Mouse (Mus musculus): ENCODE data around the gene Ppp1r27.

Ppp1r27 gene

DNA sequence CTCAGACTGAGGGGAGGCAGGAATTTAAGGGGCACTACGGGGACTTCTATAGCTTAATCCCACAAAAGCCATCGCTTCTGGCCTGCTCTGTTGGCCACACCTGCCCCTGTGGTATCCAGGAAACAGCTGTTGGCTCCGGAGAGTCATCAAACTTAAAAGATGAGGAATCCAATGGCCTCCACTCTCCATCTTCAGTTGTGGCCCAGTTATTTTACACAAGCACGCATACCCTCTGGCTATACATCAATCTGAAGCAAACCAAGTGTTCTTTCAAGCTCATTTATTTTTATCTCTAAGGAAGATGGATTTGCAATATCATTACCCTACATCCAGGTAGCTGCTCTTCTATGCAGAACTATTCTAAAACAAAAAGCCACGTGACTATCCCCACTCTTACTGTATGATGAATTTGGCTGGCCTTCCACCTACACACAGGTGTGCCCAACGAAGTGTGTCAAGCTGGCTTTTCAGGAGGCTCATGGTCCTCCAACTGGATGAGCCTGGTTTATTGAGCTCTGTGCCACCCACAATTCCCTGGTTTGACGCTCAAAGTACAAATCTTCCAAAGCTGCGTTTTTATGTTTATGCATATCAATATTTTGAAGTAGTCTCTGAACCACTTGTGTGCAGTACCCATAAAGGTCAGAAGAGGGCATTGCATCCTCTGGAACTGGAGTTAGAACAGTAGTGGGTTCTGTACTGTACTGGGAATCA lies 31.5 kb upstream of the Ppp1r27 start:
- TF ChIP-seq CTCF (conservative IDR thresholded peaks at IDR 0.05; ENCODE audit: low read length), result peak; percentile 86
- no peak for TF ChIP-seq NANOG (IDR thresholded peaks at IDR 0.05; ENCODE audit: borderline replicate concordance, low read length)
- peak overlapping the region; percentile 96 for H3K4me3 ChIP-seq (replicated peaks; ENCODE audit: low read length)
- no peaks in the 10 kb centered on the region for H3K9me3 ChIP-seq (ENCODE audit: low read length)

DNA sequence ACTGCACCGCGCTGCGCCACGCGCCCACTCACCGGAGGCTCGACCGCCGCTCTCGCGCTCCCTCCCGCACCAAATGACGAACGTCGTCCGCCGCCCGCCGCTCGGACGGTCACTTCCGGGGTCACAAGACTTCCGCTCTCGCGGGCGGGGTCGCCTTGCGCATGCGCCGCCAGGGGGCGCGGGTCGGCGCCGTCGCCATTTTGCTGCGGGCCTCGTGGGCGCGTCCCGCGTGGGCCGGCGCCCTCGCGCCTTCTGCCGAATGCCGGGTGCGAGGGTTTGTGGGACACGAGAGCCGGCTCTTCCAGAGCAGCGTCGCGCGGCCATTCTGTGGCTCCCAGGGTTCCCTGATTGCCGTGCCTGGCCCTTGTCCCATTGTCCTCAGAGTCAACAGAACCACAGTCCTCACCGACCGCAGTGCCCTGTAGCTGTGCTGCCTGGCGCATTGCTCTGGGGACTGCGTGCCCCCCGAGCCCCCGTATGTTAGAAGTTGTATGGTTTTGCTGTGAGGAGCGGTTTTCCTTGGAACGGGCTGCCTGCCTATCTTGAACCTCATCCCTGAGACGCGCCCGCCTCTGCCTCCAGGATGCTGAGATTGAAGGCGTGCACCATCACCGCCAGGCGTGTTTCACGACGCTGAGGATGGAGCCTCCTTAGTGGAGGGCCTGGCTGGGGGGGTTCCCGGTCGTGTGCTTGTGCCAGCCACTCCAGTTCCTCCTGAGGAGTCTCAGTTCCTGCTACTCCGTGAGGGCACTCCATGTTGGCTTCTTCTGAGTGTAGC lies 30.7 kb upstream of the Ppp1r27 start, which contains the start of gene Arhgdia:
Gene Arhgdia (minus strand): TSS at position 135 of the 778 bp plus-strand sequence.
- no peak for TF ChIP-seq POU5F1 (IDR thresholded peaks at IDR 0.05; ENCODE audit: borderline replicate concordance, low read length)
- Histone ChIP-seq H3K9me3 (ENCODE audit: low read length) (no peaks in the 10 kb centered on the region), H3K4me1 (replicated peaks; ENCODE audit: low read depth, low read length) (peaks cover 50% of the 10 kb centered on the region), H3K27me3 (ENCODE audit: insufficient read depth, low read length) (no peaks in the 10 kb centered on the region), H3K4me3 (replicated peaks; ENCODE audit: low read length) (peak within 1 kb of the TSS; percentile 96), H3K36me3 (ENCODE audit: insufficient read depth, low read length) (peaks cover 58% of the 10 kb centered on the region)

More for the DNA sequence above, 31.5 kb upstream of the Ppp1r27 start:
- Histone ChIP-seq H3K36me3 (ENCODE audit: insufficient read depth, low read length) (peaks cover 58% of the 10 kb centered on the region), H3K27me3 (ENCODE audit: insufficient read depth, low read length) (no peaks in the 10 kb centered on the region), H3K4me1 (replicated peaks; ENCODE audit: low read depth, low read length) (peaks cover 44% of the 10 kb centered on the region)

DNA sequence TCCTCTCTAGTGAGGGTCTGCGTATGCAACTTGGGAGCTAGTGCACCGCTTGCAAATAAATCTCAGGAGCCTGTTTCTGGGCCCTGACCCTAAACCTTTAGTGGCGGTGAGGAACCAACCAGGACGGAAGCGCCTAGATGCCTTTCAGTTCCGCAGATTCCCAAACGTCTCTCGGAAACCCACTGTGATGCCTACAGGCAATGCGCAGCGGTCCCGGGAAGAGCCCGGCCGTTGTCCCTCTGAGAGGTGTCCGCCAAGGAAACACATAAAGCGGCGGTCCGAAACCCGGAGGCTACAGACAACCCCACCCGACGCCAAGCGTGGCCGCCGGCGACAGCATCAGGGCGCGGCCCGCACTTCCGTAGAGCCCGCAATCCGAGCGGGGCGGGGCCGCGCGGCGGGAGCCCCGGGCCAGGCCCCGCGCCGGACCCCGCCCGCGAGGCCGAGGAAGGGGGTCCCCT lies 30.0 kb upstream of the Ppp1r27 start:
- Histone ChIP-seq H3K4me3 (replicated peaks; ENCODE audit: low read length) (peak overlapping the region; percentile 96), H3K9me3 (ENCODE audit: low read length) (no peaks in the 10 kb centered on the region), H3K27me3 (ENCODE audit: insufficient read depth, low read length) (no peaks in the 10 kb centered on the region), H3K36me3 (ENCODE audit: insufficient read depth, low read length) (peaks cover 58% of the 10 kb centered on the region), H3K4me1 (replicated peaks; ENCODE audit: low read depth, low read length) (peaks cover 56% of the 10 kb centered on the region)
- TF ChIP-seq CTCF (conservative IDR thresholded peaks at IDR 0.05; ENCODE audit: low read length), result no peak
- TF ChIP-seq NANOG (IDR thresholded peaks at IDR 0.05; ENCODE audit: borderline replicate concordance, low read length), result no peak
- TF ChIP-seq POU5F1 (IDR thresholded peaks at IDR 0.05; ENCODE audit: borderline replicate concordance, low read length), result no peak

DNA sequence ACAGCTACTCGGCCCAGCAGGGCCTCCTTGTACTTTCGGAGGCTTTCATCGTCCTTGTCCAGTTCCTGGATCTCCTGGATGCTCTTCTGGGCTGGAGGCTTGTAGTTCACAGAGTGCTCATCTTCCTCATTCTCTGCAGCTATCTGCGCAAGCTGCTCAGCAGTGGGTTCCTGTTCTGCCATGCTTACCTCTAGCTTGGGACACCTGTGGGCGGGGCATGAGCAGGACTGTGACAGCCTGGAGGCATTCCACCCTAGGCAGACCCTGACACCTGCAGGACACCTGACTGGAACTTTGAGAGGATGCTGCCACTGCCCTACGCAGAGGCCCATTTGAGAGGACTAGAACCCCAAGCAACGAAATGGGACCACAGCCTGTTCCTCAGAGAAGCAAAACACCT lies 29.3 kb upstream of the Ppp1r27 start:
- H3K27me3 ChIP-seq (ENCODE audit: insufficient read depth, low read length), result no peaks in the 10 kb centered on the region
- TF ChIP-seq POU5F1 (IDR thresholded peaks at IDR 0.05; ENCODE audit: borderline replicate concordance, low read length) (no peak), CTCF (conservative IDR thresholded peaks at IDR 0.05; ENCODE audit: low read length) (no peak), NANOG (IDR thresholded peaks at IDR 0.05; ENCODE audit: borderline replicate concordance, low read length) (no peak)

DNA sequence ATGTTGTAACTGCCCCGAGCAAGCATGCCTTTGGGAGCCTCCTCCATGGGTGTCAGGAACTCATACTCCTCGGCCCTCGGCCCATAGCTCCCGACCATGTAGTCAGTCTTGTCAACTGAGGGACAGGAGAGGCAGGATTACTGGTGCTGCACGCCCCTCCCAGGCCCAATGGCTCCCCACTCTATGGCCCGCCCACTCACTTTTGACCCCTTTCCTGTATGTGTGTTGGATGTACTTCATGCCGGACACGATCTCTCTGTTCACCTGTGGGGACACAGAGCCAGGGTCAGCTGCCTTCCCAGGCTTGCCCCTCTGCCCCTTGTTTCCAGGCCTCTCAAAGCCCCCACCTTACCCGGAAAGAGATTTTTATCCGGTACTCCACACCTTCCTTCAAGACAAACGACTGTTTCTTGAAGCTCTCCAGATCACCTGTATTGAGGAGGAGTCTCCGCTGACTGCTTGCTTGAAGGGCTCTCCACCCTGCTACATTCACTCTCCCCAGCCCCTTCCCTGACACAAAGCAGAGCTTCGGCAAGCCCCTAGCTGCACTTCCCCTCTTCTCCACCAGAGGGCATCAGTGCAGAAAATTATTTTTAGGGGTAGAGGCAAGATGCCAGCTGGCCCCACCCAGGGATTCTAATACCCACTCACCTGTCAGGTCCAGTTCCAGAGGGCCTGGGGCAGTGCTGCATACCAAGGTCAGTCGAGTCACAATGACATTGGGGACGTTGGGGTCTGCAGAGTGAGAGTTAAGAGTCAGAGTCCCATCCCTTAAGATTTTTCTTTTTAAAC lies 28.6 kb upstream of the Ppp1r27 start:
- Histone ChIP-seq H3K27me3 (ENCODE audit: insufficient read depth, low read length) (no peaks in the 10 kb centered on the region), H3K9me3 (ENCODE audit: low read length) (no peaks in the 10 kb centered on the region), H3K36me3 (ENCODE audit: insufficient read depth, low read length) (peaks cover 48% of the 10 kb centered on the region), H3K4me3 (replicated peaks; ENCODE audit: low read length) (peak overlapping the region; percentile 96), H3K4me1 (replicated peaks; ENCODE audit: low read depth, low read length) (peaks cover 64% of the 10 kb centered on the region)
- TF ChIP-seq CTCF (conservative IDR thresholded peaks at IDR 0.05; ENCODE audit: low read length) (peak; percentile 100), POU5F1 (IDR thresholded peaks at IDR 0.05; ENCODE audit: borderline replicate concordance, low read length) (no peak), NANOG (IDR thresholded peaks at IDR 0.05; ENCODE audit: borderline replicate concordance, low read length) (no peak)

More for the DNA sequence above, 29.3 kb upstream of the Ppp1r27 start:
- Histone ChIP-seq H3K36me3 (ENCODE audit: insufficient read depth, low read length) (peaks cover 51% of the 10 kb centered on the region), H3K4me1 (replicated peaks; ENCODE audit: low read depth, low read length) (peaks cover 58% of the 10 kb centered on the region), H3K4me3 (replicated peaks; ENCODE audit: low read length) (peak overlapping the region; percentile 96), H3K9me3 (ENCODE audit: low read length) (no peaks in the 10 kb centered on the region)

DNA sequence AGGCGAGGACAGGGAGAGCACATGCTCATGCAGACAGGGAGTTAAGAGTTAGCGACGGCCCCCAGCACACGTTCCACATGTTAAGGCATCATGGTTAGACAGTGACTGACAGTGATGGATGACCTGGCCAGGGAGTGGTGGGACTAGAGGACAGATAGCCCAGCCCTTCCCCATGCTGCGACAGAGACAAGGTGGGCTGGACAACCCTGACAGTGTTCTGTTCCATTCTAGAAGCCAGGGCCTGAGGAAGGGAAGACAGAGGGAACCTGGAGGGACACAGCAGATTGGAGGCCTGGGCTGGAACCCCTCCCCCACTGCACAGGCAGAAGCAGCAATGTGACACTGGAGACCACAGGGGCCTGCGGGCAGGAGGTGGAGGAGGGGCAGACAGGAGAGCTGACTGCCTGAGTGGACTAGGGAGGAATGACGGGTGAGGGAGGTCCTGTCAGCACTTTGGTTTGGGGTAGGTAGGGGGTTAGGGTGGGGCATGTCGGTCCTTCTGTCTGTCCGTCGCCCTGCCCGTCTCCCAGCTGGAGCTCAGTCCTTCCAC lies 27.8 kb upstream of the Ppp1r27 start:
- H3K9me3 ChIP-seq (ENCODE audit: low read length), result no peaks in the 10 kb centered on the region
- peaks cover 48% of the 10 kb centered on the region for H3K36me3 ChIP-seq (ENCODE audit: insufficient read depth, low read length)
- H3K27me3 ChIP-seq (ENCODE audit: insufficient read depth, low read length), result no peaks in the 10 kb centered on the region
- H3K4me3 ChIP-seq (replicated peaks; ENCODE audit: low read length), result peak overlapping the region; percentile 96
- TF ChIP-seq CTCF (conservative IDR thresholded peaks at IDR 0.05; ENCODE audit: low read length) (no peak), NANOG (IDR thresholded peaks at IDR 0.05; ENCODE audit: borderline replicate concordance, low read length) (no peak), POU5F1 (IDR thresholded peaks at IDR 0.05; ENCODE audit: borderline replicate concordance, low read length) (no peak)
- peaks cover 69% of the 10 kb centered on the region for H3K4me1 ChIP-seq (replicated peaks; ENCODE audit: low read depth, low read length)

DNA sequence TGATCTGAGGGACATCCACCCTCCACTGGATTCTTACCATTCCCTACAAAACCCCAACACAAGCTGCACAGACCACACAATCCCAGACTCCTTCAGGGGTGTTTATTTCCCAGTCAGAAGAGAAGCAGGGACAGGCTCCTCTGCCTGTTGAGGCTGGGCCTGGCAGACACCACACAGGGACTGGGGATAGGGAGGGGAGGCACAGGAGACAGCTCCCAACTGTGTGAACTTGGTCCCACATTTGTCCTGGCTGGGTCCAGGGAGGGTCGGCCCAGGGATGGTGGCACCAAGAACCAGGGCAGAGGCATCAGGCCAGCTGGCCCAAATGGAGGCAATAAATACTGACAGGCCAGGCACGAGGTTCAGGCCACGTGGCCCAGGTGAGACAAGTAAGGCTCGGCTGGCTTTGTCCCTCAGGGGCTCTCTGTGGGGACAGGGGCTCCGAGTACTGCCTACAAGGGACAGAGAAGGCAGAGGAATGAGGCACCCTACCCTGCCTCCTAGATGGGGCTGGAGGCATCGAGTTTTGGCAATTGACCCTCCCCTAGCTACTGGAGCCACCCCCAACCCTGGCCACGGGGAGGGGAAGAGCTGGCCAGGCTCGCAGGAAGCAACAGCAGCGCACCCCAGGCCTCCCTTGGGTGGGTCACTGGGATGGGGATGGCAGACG lies 27.2 kb upstream of the Ppp1r27 start:
- Histone ChIP-seq H3K36me3 (ENCODE audit: insufficient read depth, low read length) (peaks cover 48% of the 10 kb centered on the region), H3K27me3 (ENCODE audit: insufficient read depth, low read length) (no peaks in the 10 kb centered on the region), H3K4me1 (replicated peaks; ENCODE audit: low read depth, low read length) (peaks cover 69% of the 10 kb centered on the region), H3K9me3 (ENCODE audit: low read length) (no peaks in the 10 kb centered on the region), H3K4me3 (replicated peaks; ENCODE audit: low read length) (peak overlapping the region; percentile 26; the same call in 1 of the 2 replicates)
- TF ChIP-seq NANOG (IDR thresholded peaks at IDR 0.05; ENCODE audit: borderline replicate concordance, low read length) (no peak), CTCF (conservative IDR thresholded peaks at IDR 0.05; ENCODE audit: low read length) (no peak), POU5F1 (IDR thresholded peaks at IDR 0.05; ENCODE audit: borderline replicate concordance, low read length) (no peak)

All from E14TG2a.4 (cell line).